Mouse (Mus musculus) ovary, postnatal 10 days (tissue): ENCODE measurements around the gene Prep.
"Not testable (repeated sequence)": the region's sequence is repeated elsewhere in the genome, so short reads cannot be mapped to it uniquely, and the experiment has no call there.

Source experiments
- DNase-seq: peaks from one replicate; pipeline ENCODE4 v3.0.0; 2022; ENCODE audit warnings: low spot score

Gene Prep

DNA sequence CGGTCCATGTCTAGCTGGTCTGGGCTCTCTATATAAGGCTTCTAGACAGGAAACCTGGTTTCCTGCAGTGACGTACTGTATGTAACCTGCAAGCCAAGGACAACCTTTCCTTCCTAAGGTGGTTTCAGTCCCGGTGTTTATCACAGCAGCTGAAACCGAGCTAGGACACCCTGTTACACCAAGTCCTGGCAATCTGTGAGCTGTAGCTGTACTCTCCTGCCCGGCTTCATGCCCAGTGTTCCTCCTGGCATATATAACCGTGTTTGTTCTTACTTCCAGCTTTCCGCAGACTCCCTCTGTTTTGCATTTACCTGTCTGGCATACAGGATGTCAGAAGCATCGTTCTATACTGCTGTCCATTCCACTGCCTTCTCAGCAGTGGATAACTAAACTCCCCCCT, 51.4 kb downstream of the Prep start:
- no peak for DNase-seq

DNA sequence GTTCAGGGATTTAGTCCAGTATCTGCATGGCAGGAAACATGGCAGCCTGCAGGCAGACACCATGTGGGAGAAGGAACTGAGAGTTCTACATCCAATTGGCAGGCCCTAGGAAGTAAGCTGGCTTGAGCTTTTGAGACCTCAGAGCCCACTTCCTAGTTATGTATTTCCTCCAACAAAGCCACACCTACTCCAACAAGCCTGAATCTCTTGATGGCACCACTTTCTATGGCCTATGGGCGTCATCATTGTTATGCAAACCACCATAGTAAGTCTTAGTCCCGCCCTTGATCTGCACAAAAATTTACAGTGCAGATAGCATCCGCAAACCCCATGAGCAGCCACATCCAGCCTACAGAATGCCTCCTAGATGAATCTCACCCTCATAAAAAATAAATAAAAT, 54.6 kb downstream of the Prep start:
- DNase-seq = no peak

DNA sequence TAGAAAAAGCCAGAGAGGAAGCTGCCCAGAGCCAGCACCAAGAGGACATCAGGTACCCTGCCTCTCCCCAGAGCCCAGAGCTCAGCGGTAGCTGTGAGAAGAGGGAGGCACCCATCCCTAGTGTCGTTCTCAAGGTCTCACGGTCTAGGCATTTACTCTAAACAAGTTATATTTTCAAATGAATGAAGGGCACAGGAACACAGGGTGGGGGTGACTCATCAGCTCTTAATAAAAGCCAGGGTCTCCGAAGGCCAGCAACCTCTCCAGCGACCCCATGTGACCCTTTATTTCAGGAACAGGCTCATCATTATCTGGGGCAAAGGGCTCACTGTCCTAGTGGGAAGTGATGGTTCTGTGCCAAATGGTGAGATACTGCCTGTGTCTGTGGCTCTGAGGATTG, 55.5 kb downstream of the Prep start:
- DNase-seq = no peak

DNA sequence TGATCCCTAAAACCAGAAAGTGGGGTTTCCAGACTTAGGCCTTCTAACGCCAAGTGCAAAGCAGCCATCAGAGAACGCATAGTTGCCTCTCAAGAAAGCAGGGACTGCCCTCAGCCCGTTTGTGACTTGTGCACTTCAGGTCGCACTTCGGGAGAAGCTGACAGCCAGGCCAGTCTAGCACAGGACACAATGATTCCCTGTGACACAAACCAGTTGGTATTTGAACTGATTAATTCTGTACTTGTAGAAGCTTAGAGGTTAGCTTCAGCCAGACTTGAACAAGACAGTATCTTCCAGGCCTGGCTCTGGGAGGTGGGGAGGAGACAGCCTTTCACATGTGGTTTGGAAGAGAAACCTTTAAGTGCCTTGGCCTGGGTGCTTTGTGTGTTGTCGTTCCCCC, 56.0 kb downstream of the Prep start:
- DNase-seq = no peak

DNA sequence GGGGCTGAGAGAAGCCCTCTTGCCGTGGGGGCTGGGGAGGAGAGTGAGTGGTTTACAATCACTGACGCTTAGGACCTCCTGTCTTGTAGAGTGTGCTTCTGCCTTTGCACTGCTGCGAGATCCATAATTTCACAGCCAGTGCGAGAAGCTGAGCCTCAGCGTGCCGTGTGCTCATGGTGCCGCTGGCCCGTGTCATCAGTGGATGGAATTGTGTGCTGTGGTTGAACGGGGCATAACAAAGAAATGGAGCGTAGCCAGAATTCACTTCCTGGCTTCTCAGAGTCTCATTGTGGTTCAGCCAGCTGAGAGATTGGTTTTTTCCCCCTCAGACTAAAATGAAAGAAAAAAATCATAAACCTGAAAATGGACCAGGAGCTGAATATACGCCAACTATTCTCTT, 62.1 kb downstream of the Prep start:
- no peak for DNase-seq

DNA sequence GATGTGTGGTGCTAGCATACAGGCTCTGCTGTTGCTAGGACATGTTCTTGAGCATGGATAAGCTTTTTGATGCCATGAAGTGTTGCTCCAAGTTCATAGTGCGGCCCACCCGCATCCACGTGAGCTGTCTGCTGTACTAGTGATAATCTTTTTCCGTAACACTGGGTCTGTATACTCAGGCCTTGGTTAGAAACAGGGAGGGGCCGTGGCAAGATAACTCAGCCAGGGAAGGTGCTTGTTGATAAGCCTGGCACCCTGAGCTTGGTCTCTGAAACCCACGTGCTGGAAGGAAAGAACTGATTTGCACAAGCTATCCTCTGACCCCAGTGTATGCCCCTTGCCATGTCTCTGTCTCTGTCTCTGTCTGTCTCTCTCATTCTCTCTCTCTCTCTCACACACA, 63.0 kb downstream of the Prep start:
- no peak for DNase-seq

DNA sequence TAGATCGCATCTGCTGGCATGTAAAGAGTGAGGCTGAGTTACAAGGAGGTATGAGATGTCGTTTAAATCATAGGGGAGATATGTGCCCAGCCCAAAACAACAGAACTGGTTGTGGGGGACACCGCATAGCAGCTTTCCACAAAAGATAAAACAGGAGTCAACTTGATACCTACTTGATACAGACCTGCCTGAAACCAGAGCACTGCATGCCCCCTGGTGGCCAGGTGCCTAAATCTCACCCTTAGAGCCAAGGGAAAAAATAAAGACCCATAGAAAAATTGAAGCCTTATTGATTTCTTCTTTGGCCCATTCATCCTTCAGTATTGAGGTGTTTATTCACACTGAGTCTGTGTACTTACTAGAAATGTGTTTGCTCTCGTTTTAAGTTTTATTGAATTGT, 65.4 kb downstream of the Prep start:
- DNase-seq = no peak

DNA sequence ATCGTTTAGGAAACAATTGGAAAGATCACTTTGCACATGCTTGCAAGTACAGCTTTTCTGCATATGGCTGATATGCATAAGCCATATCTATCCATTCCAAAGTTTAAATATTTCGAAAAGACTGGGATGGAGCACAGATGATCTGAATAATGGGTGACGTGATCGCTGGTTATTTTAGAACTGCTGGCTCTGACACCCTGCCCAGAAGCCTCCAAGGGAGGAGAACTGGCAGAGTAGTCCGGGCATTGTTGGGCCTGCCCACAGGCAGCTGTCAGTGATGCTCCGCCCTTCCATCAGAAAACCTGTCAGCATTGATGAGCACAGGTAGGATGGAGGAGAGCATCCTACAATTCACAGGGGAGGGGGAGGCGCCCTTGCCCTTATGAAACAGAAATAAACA, 69.8 kb downstream of the Prep start:
- DNase-seq = no peak

DNA sequence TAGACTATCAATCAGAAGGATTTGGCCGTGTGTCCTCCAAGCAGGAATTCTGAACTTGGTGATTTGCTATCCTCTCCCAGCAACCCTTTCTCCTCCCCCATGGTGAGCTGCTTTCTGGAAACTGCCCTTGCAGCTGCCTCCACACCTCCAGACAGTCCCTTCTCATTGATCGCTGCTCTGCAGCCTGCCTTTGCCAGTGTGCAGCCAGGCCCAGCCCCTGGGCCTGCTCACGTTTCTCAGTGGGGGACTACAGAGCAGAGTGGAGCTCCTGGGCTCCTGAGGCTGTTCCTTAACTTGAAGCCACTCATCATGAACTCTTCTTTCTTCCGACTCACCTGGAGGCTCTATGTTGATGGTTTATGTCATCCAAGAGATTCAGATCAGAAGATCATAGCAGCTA, 72.9 kb downstream of the Prep start:
- no peak for DNase-seq

DNA sequence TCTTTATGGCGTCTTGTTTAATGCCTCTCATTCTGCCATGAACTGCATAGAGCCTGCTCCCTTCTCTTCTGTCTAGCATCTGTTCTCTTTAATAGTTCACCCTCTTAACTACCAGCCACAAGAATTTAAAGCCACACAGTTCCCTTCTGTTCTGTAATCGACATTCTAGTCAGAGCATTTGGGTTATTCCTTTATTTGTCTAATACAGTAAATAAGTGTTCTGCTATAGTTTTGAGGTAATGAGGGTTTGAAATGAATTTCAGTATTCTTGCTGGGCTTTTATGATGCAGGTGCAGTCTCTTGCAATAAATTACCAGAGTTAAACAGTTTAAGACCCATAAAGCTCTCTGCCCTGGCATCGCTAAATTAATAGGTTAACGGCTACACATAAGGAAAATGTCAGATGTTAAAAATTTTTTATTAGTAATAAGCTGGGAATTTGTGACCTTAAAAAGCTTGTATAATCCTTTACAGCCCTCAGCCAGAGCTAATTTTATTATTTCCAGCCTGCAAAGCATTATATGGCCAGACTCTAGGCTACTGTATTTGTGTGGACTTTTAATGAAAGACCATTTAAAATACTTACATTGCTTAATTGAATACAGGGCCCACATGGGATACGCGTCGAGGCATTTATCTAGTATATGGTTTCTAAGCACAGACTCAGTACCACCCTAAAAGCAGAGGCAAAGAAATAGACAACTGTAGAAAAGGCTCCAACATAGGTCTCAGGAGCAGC, 73.6 kb downstream of the Prep start:
- no peak for DNase-seq

DNA sequence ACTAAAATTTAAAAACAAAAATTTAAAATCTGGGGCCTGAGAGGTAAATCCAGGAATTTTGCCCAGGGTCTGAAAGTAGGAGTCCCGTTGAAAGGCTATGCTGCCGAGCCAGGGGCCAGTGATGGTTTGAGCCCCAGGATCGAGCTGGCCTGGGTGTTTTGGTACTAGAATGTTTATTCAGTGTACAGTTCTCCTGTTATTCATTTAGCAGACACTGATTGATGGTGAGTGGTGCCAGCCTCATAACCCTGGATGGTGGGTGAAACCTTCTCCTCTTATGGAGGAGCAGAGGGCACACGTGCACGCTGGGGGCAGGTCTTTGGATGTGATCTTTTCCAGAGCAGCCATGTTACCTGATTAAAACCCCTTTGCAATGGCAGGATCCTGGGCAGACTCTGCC, 75.4 kb downstream of the Prep start:
- no peak for DNase-seq

DNA sequence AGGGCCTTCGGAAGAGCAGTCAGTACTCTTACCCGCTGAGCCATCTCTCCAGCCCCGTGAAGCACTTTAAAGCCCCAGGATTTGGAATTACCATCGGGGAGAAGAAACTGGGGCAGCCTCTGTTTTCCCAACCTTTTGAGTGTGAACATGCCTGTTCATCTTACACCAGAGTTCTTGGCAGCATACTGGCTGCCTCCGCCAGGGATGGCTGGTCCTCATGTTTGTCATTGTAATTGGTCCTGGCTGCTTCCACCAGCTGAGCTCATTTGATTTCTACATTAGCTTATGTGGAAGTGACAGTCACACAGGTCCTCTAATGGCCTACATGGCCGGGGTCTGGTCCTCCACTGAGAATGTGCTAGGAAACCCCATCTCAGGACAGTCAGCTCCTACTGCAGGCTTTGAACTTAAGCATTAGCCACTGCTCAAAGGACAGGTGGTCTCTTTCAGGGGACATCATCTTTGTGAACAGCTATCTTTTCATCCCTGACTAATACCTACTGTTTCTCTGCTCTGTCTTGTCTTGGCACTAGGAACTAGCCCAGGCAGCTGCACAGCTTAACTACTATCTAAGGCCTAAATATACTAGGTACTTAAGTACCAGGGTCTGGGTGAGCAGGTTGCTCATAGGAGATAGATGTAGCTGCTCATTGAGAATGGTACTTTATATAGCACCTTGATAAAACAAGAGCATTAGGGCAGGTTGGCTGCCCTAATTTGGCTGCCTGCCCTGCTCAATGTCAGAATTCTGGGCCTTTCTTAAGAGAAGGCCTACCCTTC, 77.2 kb downstream of the Prep start:
- DNase-seq = no peak

DNA sequence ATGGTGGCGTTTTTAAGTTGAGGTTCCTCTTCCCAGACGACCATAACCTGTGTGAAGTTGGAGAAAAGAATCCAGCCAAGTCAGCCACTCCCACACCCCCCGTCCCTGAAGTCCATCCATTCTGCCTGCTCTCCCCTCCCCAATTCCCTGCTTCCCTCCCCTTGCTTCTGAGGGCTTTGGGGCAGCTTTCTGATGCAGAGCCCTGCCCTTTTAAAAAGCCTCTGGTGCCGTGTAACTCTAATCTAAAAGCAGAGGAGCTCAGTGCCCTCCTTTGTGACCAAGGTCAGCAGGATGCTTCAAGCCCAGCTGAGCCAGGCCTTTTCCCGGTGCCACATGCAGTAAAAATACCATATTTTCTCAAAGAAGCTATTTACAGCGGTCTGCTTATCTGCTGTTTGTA, 79.8 kb downstream of the Prep start:
- DNase-seq = no peak

DNA sequence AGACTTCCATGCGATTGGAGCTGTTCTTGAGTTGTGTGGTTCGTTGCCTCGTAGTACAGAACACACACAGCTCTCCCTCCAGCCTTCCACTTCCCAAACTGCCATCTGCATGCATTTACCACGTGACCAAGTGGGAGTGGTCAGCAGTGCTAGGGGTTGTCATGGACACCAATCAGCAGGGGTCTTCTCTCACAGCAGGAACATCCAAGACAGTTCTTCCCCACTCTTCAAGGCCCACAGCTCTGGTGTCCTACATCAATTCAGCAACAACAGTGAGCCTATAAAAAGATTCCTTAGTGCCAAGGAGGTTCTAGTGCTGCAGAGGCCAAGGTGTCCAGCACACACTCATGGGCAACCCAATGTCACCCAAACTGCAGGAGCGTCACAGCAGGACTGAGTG, 84.1 kb downstream of the Prep start:
- DNase-seq = no peak

DNA sequence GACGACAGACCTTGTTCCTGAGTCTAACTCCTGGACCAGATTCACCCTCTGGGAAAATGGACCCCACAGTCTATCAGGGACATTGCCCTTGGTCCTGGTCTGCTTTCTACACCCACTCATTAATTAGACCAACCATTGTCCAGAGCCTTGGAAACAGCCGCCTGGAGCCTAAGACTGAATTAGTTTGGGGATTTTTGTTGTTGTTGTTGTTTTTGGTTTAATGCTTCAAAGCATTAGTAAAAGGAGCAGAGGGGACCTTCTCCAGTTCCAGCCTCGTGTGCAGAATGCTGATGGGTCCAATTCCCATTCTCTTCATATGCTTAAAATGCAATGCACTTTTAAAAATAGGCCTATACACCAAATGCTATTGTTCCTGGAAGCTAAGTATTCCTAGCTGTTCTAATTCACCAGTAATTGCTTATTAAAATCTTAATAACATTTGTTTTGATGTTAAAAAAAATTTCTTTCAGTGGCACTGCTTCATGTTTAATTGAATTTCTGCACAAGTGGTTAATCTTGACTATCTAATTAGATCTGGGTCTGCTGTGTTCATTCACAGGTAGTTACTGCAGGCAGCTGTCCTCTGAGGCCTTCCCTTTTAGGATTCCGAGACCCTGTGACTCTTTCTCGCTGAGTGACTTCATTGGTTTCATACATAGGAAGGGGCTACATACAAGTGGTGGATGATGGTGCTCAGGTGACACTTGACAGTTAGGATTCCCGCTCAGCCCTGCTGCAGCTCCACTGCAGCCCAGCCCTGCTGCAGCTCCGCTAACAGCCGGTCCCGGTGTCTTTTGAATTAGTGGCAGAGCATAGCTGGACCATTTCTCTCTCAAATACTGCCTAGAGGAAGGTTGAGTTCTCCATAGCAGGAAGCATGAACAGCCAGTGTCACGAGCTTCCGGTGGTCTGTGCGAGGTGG, 85.0 kb downstream of the Prep start:
- DNase-seq = no peak

DNA sequence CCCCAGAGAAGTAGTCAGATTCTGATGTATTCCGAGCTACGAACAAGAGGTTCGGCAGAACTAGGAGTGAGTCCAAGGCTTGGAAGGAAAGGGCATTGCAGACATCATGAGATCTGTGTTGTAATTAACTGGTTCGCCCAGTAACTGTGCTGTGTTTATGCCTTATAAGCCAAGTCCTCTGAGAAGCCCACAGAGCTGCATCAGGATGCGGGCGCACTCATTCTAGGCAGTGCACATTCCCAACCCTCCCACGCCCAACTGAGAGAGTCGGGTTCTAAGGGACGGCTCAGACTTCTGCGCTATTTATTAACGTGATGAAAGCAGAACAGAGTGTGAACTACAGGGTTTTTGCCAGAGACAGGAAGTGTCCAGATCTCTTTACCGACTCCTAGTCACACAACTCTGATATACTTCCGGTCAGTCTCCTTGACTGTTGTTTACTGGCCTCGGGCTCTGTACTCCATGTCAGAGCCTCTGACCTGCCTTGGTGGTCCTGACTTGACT, 87.6 kb downstream of the Prep start:
- no peak for DNase-seq

DNA sequence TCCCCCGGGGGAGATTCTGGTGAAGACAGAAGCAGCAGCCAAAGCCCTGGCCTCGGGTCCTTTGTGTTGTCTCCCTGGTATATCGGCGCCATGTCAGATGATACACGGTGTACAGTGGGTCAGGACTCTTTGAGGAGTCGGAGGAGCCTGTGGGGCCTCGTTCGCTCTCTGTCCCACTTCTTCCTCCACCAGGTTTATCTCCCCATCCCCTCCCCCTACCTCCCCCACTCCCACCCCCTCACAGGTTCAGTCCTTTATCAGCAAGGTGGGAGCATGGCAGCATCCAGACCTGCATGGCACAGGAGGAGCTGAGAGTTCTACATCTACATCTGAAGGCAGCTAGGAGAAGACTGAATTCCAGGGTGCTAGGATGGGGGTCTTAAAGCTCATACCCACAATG, 98.8 kb downstream of the Prep start:
- DNase-seq = no peak

DNA sequence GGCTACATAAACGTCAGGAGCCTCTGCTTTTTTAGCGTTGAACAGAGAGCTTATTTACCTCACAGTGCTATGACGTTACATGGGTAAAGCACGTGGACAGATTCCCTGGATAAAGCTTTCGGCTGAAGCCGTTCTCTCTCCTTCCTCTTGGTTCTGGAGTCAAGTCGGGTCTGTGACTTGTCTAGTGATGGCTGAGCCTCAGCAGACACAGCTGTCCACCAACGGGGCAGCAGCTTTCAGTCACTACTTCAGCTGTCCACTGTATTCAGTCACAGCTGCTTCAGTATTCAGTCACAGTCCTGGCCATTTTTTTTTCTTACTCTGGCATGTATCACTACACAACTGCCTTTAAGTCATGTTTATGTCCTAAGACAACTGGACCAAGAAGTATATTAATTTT, 106.9 kb downstream of the Prep start:
- DNase-seq = no peak

DNA sequence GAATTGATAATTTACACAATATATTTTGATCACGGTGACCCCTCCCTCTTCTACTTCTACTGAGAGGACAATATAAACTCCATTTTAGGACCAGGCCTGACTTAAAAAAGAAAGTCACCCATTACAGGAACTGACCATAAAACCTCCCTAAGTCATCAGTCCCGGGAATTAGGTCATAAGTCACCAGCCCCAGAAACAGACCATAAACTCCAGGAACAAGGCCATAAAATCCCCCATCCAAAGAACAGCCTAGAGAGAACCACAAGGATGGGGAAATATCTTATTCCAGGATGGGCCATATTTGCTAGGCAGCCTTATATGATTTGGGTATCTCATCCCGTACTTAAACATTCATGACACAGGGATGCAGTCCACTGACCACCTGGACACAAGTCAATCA, 107.3 kb downstream of the Prep start:
- DNase-seq = no peak

DNA sequence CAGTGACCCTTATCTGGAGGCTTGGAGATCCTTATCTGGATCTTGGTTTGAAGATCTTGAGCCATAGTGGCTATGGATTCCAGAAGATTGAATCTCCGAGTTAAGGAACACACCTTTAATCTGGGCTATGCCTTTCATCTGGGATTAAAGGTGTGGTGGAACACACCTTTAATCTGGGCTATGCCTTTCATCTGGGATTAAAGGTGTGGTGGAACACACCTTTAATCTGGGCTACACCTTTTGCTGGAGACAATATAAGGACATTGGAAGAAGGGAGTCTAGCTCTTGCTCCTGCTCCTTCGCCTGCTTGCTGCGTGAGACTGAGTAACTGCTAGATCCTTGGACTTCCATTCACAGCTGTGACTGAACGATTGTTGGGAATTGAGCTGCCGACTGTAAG, 110.8 kb downstream of the Prep start, which contains the start of gene Popdc3:
Gene Popdc3 (plus strand): TSS at position 301 of the 400 bp plus-strand sequence.
- not testable (repeated sequence) for DNase-seq

DNA sequence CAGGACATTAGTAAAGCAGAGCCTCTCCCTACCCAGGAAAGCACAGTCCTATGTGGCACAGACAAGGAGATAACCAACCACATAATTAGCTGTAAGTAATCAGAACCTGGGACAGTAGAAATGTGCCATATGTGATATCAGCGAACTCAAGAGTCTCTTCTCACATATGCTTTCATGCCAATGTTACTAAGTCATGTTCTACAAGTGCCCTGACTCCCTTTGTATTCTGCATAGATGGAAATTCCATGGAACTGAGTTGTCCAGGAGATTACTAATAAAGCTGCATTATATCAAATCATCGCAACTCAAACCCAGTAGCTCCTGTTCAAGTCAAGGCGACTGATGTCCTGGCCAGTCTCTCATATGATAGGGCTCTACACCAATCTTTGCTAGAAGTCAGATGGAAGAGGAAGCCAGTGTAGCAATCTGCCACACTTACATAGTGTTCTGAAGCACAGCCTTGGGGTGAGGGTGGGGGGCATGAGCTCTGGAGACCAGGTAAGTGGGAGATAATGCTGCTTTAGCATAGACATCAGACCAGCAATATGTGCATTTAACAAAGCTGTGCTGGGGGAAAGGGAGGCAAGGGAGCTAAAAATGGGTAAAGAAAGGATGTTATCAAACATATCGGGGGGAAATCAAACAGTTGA, 113.8 kb downstream of the Prep start:
- no peak for DNase-seq

DNA sequence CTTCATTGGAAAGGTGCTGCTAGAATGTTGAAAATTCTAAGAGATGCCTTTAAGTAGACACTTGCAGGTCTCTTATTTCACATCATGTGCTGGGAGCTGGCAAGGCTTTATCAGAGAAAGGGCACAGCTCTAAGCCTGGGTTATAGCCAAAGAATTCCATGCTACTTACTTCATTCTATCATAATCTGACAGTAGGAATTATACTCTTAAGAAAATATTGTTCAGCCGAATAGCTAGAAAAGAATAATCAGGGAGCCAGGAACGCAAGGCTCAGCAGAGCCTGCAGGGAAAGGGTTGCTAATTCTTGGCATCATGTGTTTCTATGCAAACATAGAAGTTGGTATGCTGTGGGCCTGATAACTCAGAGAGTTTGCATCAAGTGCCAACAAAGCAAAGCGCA, 114.3 kb downstream of the Prep start:
- no peak for DNase-seq
